Mouse (Mus musculus) MEL (cell line): ENCODE measurements at regions not wholly inside any gene's neighbourhood (a gene's known extent, or its start where the extent isn't known, plus 50 kb on each side); places are given as distances from the start of the nearest gene placed in this dataset.
"Not testable (repeated sequence)": the region's sequence is repeated elsewhere in the genome, so short reads cannot be mapped to it uniquely, and the experiment has no call there.

Experiments
- DNase-seq: peaks from one replicate; pipeline ENCODE4 v3.0.0; 2011; ENCODE audit warnings: low read depth, low spot score
- H3K27ac ChIP-seq: 2 replicates; pipeline ENCODE4 v1.5.1; 2012; ENCODE audit warnings: low read depth, mild to moderate bottlenecking, control low read depth, low read length, moderate library complexity; ENCODE audit not compliant: control insufficient read depth
- H3K27me3 ChIP-seq, 2 experiments: fragments of 150-350 bp in 1 of 2; sonication (generic) in 1 of 2; 2 replicates each; pipeline ENCODE4 v1.6.1; 2012; ENCODE audit warnings: low read length in 2 of 2, mild to moderate bottlenecking in 2 of 2, improper control_type of control experiment in 1 of 2, moderate library complexity in 1 of 2; ENCODE audit not compliant: insufficient read depth in 2 of 2, control insufficient read depth in 1 of 2
- H3K36me3 ChIP-seq, 2 experiments: 2 replicates each; pipeline ENCODE4 v1.6.1; 2012 to 2014; ENCODE audit warnings: low read length in 2 of 2, improper control_type of control experiment in 1 of 2, inconsistent platforms in 1 of 2, mild to moderate bottlenecking in 1 of 2; ENCODE audit not compliant: insufficient read depth in 2 of 2, control insufficient read depth in 1 of 2
- H3K4me1 ChIP-seq, 2 experiments: fragments of 150-350 bp in 1 of 2; sonication (generic) in 1 of 2; 2 replicates each; pipeline ENCODE4 v1.6.1; 2012; ENCODE audit warnings: low read length in 2 of 2, improper control_type of control experiment in 1 of 2, mild to moderate bottlenecking in 1 of 2; ENCODE audit not compliant: insufficient read depth in 2 of 2, control insufficient read depth in 1 of 2
- H3K4me3 ChIP-seq, 2 experiments: fragments of 150-350 bp in 1 of 2; sonication (generic) in 1 of 2; 2 replicates each; pipeline ENCODE4 v1.5.1; 2012; ENCODE audit warnings: low read depth in 2 of 2, low read length in 2 of 2, mild to moderate bottlenecking in 2 of 2, moderate library complexity in 2 of 2, control low read depth in 1 of 2, improper control_type of control experiment in 1 of 2; ENCODE audit not compliant: control insufficient read depth in 1 of 2, insufficient read depth in 1 of 2
- H3K79me2 ChIP-seq: 2 replicates; pipeline ENCODE4 v1.6.1; 2012; ENCODE audit warnings: mild to moderate bottlenecking, low read length, moderate library complexity; ENCODE audit not compliant: control insufficient read depth, poor library complexity, insufficient read depth
- H3K9ac ChIP-seq: 2 replicates; pipeline ENCODE4 v1.6.1; 2012; ENCODE audit warnings: low read depth, mild to moderate bottlenecking, control low read depth, low read length, moderate library complexity; ENCODE audit not compliant: control insufficient read depth, poor library complexity, severe bottlenecking
- H3K9me3 ChIP-seq: fragments of 150-350 bp; sonication (generic); replicated peaks from 2 replicates; pipeline ENCODE4 v1.6.1; 2012; ENCODE audit warnings: mild to moderate bottlenecking, low read length, improper control_type of control experiment, moderate library complexity; ENCODE audit not compliant: insufficient read depth
- BHLHE40 ChIP-seq: IDR thresholded peaks from 2 replicates; pipeline ENCODE4 v1.6.1; 2012; ENCODE audit warnings: low read depth, mild to moderate bottlenecking, inconsistent platforms, low read length, improper control_type of control experiment, borderline replicate concordance
- CHD1 ChIP-seq: IDR thresholded peaks from 2 replicates; pipeline ENCODE4 v1.6.1; 2012; ENCODE audit warnings: low read depth, mild to moderate bottlenecking, inconsistent platforms, low read length, improper control_type of control experiment
- CHD2 ChIP-seq: IDR thresholded peaks from 2 replicates; pipeline ENCODE4 v1.6.1; 2011; ENCODE audit warnings: low read length, improper control_type of control experiment
- CTCF ChIP-seq, 3 experiments: IDR thresholded peaks in 2 of 3; conservative IDR thresholded peaks in 1 of 3; 2 replicates each; pipeline ENCODE4 v1.5.1; 2011 to 2012; ENCODE audit warnings: low read length in 3 of 3, low read depth in 2 of 3, mild to moderate bottlenecking in 2 of 3, improper control_type of control experiment in 1 of 3, inconsistent platforms in 1 of 3, mixed read lengths in 1 of 3, moderate library complexity in 1 of 3; ENCODE audit not compliant: control insufficient read depth in 1 of 3, insufficient read depth in 1 of 3, poor library complexity in 1 of 3, severe bottlenecking in 1 of 3
- ELF1 ChIP-seq: IDR thresholded peaks from 2 replicates; pipeline ENCODE4 v1.6.1; 2014; ENCODE audit warnings: low read depth, mild to moderate bottlenecking, inconsistent platforms, low read length, improper control_type of control experiment, moderate library complexity
- ETS1 ChIP-seq: IDR thresholded peaks from 2 replicates; pipeline ENCODE4 v1.6.1; 2012; ENCODE audit warnings: low read depth, mild to moderate bottlenecking, inconsistent platforms, low read length, improper control_type of control experiment, moderate library complexity
- GABPA ChIP-seq: IDR thresholded peaks from 2 replicates; pipeline ENCODE4 v1.6.1; 2012; ENCODE audit warnings: low read depth, mild to moderate bottlenecking, inconsistent platforms, low read length, improper control_type of control experiment, moderate library complexity
- GATA1 ChIP-seq: IDR thresholded peaks from 2 replicates; pipeline ENCODE4 v1.6.1; 2011; ENCODE audit warnings: low read depth, low read length, improper control_type of control experiment
- HCFC1 ChIP-seq: IDR thresholded peaks from 2 replicates; pipeline ENCODE4 v1.6.1; 2012; ENCODE audit warnings: low read depth, mild to moderate bottlenecking, inconsistent platforms, low read length, improper control_type of control experiment, moderate library complexity
- JUND ChIP-seq: IDR thresholded peaks from 2 replicates; pipeline ENCODE4 v1.6.1; 2011; ENCODE audit warnings: low read depth, mild to moderate bottlenecking, improper control_type of control experiment, low read length
- MEF2A ChIP-seq: IDR thresholded peaks from 2 replicates; pipeline ENCODE4 v1.6.1; 2014; ENCODE audit warnings: low read depth, mild to moderate bottlenecking, inconsistent platforms, low read length, improper control_type of control experiment; ENCODE audit not compliant: poor library complexity, insufficient replicate concordance, severe bottlenecking; ENCODE audit errors: extremely low read depth
- MXI1 ChIP-seq: IDR thresholded peaks from 2 replicates; pipeline ENCODE4 v1.6.1; 2011; ENCODE audit warnings: mild to moderate bottlenecking, low read depth, low read length, improper control_type of control experiment
- MYB ChIP-seq: IDR thresholded peaks from 2 replicates; pipeline ENCODE4 v1.6.1; 2011; ENCODE audit warnings: mild to moderate bottlenecking, low read depth, low read length, improper control_type of control experiment
- MYC ChIP-seq: IDR thresholded peaks from 2 replicates; pipeline ENCODE4 v1.6.1; 2011; ENCODE audit warnings: low read depth, mild to moderate bottlenecking, low read length, improper control_type of control experiment, moderate library complexity
- NELFE ChIP-seq: IDR thresholded peaks from 2 replicates; pipeline ENCODE4 v1.6.1; 2011; ENCODE audit warnings: low read depth, low read length, improper control_type of control experiment
- POLR2A ChIP-seq, 2 experiments: IDR thresholded peaks; 2 replicates each; pipeline ENCODE4 v1.6.1; 2011 to 2012; ENCODE audit warnings: low read length in 2 of 2, mild to moderate bottlenecking in 2 of 2, control low read depth in 1 of 2, improper control_type of control experiment in 1 of 2, low read depth in 1 of 2, moderate library complexity in 1 of 2; ENCODE audit not compliant: control insufficient read depth in 1 of 2, insufficient read depth in 1 of 2, poor library complexity in 1 of 2
- POLR2AphosphoS5 ChIP-seq: IDR thresholded peaks from 2 replicates; pipeline ENCODE4 v1.6.1; 2012; ENCODE audit warnings: low read depth, borderline replicate concordance, mild to moderate bottlenecking, inconsistent platforms, low read length, moderate library complexity, mixed read lengths
- RAD21 ChIP-seq: IDR thresholded peaks from 2 replicates; pipeline ENCODE4 v1.6.1; 2011; ENCODE audit warnings: mild to moderate bottlenecking, low read depth, low read length, improper control_type of control experiment
- SIN3A ChIP-seq: IDR thresholded peaks from 2 replicates; pipeline ENCODE4 v1.6.1; 2012; ENCODE audit warnings: low read length, improper control_type of control experiment, inconsistent platforms
- SMC3 ChIP-seq: IDR thresholded peaks from 2 replicates; pipeline ENCODE4 v1.6.1; 2011; ENCODE audit warnings: low read depth, low read length, improper control_type of control experiment
- TAL1 ChIP-seq: IDR thresholded peaks from 2 replicates; pipeline ENCODE4 v1.6.1; 2012; ENCODE audit warnings: mild to moderate bottlenecking, inconsistent platforms, low read length, moderate library complexity, mixed read lengths
- TBP ChIP-seq: IDR thresholded peaks from 2 replicates; pipeline ENCODE4 v1.8.0; 2011; ENCODE audit warnings: low read depth, low read length, improper control_type of control experiment
- UBTF ChIP-seq: IDR thresholded peaks from 2 replicates; pipeline ENCODE4 v1.6.1; 2012; ENCODE audit warnings: low read depth, mild to moderate bottlenecking, inconsistent platforms, low read length, improper control_type of control experiment, moderate library complexity, borderline replicate concordance; ENCODE audit not compliant: insufficient read depth
- USF2 ChIP-seq, 2 experiments: IDR thresholded peaks; 2 replicates each; pipeline ENCODE4 v1.6.1; 2011 to 2012; ENCODE audit warnings: improper control_type of control experiment in 2 of 2, low read length in 2 of 2, borderline replicate concordance in 1 of 2, inconsistent platforms in 1 of 2, low read depth in 1 of 2, mild to moderate bottlenecking in 1 of 2; ENCODE audit not compliant: insufficient read depth in 1 of 2
- ZKSCAN1 ChIP-seq: IDR thresholded peaks from 2 replicates; pipeline ENCODE4 v1.6.1; 2012; ENCODE audit warnings: low read depth, mild to moderate bottlenecking, inconsistent platforms, low read length, improper control_type of control experiment, moderate library complexity
- ZMIZ1 ChIP-seq: IDR thresholded peaks from 2 replicates; pipeline ENCODE4 v1.6.1; 2012; ENCODE audit warnings: low read depth, mild to moderate bottlenecking, inconsistent platforms, low read length, improper control_type of control experiment, moderate library complexity
- ZNF384 ChIP-seq: IDR thresholded peaks from 2 replicates; pipeline ENCODE4 v1.6.1; 2012; ENCODE audit warnings: low read depth, mild to moderate bottlenecking, inconsistent platforms, low read length, improper control_type of control experiment

DNA sequence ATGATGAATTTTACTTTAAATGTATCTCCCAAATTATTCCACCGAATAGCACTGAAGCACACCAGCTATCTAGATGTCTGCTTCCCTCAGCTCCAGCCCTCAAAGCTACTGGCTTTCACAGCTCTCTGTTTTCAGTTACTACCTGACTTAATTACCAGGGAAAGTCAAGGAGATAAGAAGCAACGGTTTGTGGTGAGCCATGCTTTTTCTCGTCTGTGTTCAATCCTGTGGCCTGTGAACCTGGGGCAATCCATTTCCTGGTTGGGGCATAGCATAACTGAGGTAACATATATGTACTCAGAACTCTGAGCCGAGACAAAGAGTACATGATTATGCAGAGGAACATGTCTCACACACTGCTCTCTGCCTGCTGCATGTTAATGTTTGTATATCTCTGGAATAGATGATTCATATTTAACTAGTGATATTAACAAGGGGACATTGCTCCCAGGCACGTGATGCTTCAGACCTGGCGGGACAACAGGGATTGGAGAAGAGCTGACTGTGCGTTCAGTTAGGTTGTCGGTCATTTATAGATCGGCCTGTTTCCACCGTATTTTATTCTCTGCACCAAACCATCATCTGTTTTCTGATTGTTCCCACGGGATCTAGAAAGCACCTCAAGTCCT is 453.3 kb downstream of the Dad1 start (continued):
- TF ChIP-seq SMC3 (no peak), ZNF384 (no peak), TAL1 (peak; percentile 23; the same call in 1 of the 2 replicates)

DNA sequence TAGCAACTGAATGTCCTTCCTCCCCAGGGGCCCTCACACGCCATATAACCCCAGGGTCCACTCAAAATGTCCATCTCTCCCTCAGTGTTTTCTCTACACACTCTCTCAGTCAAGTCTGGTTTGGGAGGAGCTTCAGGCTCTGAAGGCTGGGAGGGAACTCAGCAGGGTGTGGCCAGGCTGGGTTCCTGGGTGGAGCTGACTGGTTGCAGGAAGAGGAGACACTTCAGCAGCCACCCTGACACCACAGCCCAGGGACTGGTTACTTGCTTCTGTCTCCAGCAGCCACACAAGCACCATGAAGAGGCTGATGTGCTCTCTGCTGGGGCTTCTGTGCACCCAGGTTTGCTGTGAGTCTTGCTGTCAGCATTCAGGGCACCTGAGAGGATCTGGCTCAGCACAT is 458.7 kb downstream of the Dad1 start:
- H3K9ac ChIP-seq: peak overlapping the region; percentile 59
- H3K4me3 ChIP-seq: peak overlapping the region; percentile 50 to 52
- H3K4me1 ChIP-seq: peaks cover 16 to 18% of the 10 kb centered on the region in 2 experiments
- H3K27ac ChIP-seq: peak overlapping the region; percentile 88
- not testable (repeated sequence) for H3K27me3 ChIP-seq, H3K79me2 ChIP-seq, H3K9me3 ChIP-seq
- H3K36me3 ChIP-seq: peaks cover 0 to 30% of the 10 kb centered on the region in 2 experiments; a peak in 2 of 4 replicates
- DNase-seq: peak; percentile 86
- TF ChIP-seq NELFE: peak; percentile 41
- TF ChIP-seq ZMIZ1: 0 out of 2 replicates have a peak, but pooled peaks have one; percentile 33
- TF ChIP-seq POLR2AphosphoS5: peak; percentile 6; the same call in 1 of the 2 replicates
- TF ChIP-seq POLR2A (IDR thresholded peaks at IDR 0.05; ENCODE audit: control insufficient read depth in 1 of 2, insufficient read depth in 1 of 2, low read depth in 1 of 2, low read length in 2 of 2, poor library complexity in 1 of 2): peak in 1 of 2 experiments; percentile 61; a peak in 1 of 4 replicates
- TF ChIP-seq TBP: peak; percentile 63
- peak; percentile 30 for TF ChIP-seq SIN3A
- TF ChIP-seq HCFC1: 0 out of 2 replicates have a peak, but pooled peaks have one; percentile 13
- 0 out of 2 replicates have a peak, but pooled peaks have one; percentile 23 for TF ChIP-seq ELF1

GRCm38 (mm10) chr14:53794527-53794926 is 459.4 kb downstream of the Dad1 start:
- Histone ChIP-seq H3K36me3 (peaks cover 0 to 23% of the 10 kb centered on the region in 2 experiments; a peak in 2 of 4 replicates), H3K4me1 (peaks cover 12 to 17% of the 10 kb centered on the region in 2 experiments), H3K79me2 (peaks cover 4% of the 10 kb centered on the region), H3K4me3 (peak overlapping the region; percentile 51 to 52), H3K27ac (peak overlapping the region; percentile 88), H3K9me3 (no peaks in the 10 kb centered on the region), H3K27me3 (no peaks in the 10 kb centered on the region), H3K9ac (peak overlapping the region; percentile 59)
- DNase-seq: peak; percentile 82
- TF ChIP-seq CHD1 (no peak), MEF2A (no peak), BHLHE40 (no peak), HCFC1 (no peak), NELFE (0 out of 2 replicates have a peak, but pooled peaks have one; percentile 35), MXI1 (no peak; the same call in none of the 2 replicates), MYC (no peak), GABPA (no peak), POLR2AphosphoS5 (no peak), TAL1 (no peak), ZNF384 (no peak), ETS1 (peak; percentile 53), MYB (no peak), RAD21 (no peak), SIN3A (no peak; the same call in 1 of the 2 replicates), JUND (no peak), CHD2 (peak; percentile 39; the same call in 1 of the 2 replicates), UBTF (no peak), ELF1 (0 out of 2 replicates have a peak, but pooled peaks have one; percentile 26), ZKSCAN1 (no peak), USF2 (IDR thresholded peaks at IDR 0.05; ENCODE audit: borderline replicate concordance in 1 of 2, insufficient read depth in 1 of 2, low read depth in 1 of 2, low read length in 2 of 2) (no peak), GATA1 (0 out of 2 replicates have a peak, but pooled peaks have one; percentile 6), CTCF (IDR thresholded peaks at IDR 0.05 in 2 of 3, conservative IDR thresholded peaks at IDR 0.05 in 1 of 3; ENCODE audit: control insufficient read depth in 1 of 3, insufficient read depth in 1 of 3, low read depth in 2 of 3, low read length in 3 of 3, poor library complexity in 1 of 3, severe bottlenecking in 1 of 3) (no peak)
